Mouse (Mus musculus): ENCODE results near the gene Cyp2d22.
"Not testable (repeated sequence)": the region's sequence is repeated elsewhere in the genome, so short reads cannot be mapped to it uniquely, and the experiment has no call there.

The Cyp2d22 gene

DNA sequence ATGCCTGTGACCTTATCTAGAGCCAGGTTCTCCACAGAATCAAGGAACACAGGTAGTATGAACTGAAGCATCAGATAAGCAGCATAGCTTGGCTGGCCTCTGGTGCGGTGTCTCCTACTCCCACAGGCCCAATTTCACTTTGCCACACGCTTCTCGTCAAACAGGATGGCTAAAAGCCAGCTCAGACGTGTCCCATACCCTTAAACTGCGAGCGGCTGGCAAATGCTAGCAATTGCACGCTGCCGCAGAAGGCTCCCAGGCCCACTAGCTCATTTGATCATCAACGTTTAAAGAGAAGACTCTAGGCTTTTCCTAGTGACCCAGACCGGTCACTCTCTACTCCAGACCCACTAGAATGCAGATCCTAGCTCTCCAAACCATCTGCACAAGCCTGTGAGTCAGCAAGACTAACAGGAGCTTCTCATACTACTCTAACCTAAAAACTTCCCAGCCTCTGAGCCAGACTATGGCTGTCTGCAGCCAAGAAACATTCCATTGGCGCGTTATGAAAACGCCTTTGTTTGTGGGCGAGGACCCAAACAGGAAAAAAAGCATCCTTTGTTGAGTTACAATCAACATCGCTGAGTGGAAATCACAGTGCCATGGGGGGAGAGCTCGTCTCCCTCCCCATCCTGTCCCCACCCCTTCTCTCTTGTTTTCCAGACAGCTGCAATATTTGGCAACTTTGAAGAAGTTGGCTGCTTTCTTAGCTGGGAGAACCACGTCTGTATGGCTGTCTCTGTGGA lies 3.5 kb downstream of the Cyp2d22 start:
- no peak for DNase-seq (ENCODE audit: low spot score)

DNA sequence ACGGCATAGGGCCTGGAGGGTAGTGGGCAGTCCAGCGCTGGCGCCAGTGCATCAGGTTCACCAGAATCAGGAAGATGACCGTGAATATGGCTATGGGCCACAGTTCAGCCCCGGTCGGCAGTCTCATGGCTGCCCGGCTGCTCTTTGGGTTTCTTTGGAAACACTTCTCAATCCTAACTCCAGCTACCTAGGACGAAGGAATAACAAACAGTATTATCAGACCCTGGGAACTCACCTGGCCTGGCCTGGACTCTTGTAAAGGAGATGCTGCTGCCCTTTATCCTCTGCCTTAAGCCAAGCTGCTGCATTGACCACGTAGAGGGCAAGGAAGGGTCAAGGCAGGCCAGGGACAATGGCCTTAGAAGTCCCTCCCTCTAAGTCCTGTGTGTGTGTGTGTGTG lies 4.2 kb downstream of the Cyp2d22 start:
- no peak for DNase-seq (ENCODE audit: low spot score)

DNA sequence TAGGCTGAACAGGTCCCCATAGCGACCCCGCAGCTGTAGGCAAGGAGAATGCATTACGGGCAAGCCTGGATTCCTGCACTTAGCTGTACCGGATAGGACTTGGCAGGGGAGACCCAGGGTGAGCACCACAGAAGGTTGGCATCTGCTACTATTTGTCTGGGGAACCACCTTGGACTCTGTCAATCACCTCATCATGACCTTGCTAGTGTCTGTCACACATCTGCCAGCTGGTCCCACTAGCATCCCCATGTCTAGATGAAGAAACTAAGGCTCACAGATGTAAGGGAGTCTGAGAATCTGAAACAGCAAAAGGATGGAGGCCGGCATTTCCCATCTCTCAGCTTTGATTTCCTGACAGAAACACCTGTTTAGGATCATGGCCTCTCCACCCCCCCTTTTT lies 5.6 kb downstream of the Cyp2d22 start:
- DNase-seq (ENCODE audit: low spot score), result no peak

DNA sequence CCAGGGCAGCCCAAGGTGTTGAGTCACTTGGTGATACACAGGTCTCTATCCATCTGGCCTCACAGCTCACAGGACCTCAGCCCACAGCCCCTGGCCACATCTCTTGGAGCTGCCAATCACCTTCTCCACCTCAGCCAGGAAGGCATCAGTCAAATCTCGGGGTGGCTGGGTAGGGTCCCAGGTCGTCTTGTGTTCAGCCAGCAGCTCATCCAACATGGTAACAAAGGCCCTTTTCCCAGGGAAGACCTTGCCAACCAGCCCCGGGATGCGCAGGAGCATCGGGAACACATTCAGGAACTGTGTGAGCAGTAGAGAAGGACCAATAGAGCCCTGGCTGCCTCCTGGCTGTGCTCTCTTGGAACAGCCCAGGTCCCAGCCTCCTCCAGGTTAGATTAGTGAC lies 7.1 kb downstream of the Cyp2d22 start:
- DNase-seq (ENCODE audit: low spot score), result no peak

DNA sequence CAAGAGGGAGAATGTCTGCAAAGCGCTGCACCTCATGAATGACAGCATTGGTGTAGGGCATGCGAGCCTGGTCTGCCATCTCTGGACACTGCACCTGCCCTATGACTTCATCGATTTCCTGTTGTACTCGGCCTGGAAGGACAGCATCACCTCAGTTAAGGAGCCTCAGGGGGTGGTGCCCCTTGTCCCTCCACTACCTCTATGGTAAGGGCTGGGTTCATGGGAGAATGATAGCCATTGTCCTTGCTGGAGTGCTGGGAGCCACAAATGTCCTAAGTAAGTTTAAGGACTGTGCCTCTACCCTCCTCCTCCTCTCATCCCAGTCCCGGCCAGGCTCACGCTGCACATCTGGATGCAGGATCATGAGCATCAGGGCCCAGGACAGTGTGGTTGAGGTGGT lies 7.6 kb downstream of the Cyp2d22 start:
- DNase-seq (ENCODE audit: low spot score), result no peak

DNA sequence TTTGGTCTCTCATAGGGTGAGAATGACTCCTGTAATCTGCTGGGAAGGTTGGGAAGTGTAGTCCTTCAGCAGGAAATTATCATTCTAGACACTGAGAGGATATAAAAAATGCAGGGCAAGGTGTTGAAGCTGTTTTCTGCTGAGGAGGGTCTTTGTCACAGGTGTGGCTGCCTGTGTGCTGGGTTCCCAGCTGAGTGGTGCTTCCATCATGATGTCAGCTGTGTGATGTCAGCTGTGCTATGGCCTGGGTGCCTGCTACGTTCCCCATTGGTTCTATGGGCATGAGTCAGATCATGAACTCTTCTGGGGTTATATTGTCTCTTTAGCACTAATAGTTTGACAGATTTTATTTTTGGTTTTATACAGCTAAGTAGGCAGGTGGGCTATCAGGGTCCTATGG lies 11.2 kb downstream of the Cyp2d22 start:
- DNase-seq (ENCODE audit: low spot score), result no peak

DNA sequence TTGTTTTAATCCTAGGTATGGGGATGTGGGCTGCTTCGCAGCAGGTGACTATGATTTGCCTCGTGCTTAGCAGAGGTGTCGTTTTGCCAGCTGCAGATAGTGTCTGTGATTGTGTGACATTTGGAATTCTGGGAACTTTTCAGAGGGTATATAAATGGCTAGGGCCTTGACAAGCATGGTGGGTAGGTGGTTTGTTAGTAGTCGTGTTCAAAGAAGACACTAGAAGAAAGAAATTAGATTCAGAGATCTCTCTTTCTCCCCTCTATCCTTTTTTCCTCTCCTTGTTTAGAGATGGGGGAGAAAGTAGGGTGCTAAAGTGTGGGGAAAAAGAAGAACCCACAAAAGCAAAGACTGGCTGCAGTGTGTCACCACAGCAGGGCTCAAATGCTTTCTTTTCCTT lies 11.9 kb downstream of the Cyp2d22 start:
- DNase-seq (ENCODE audit: low spot score), result no peak

DNA sequence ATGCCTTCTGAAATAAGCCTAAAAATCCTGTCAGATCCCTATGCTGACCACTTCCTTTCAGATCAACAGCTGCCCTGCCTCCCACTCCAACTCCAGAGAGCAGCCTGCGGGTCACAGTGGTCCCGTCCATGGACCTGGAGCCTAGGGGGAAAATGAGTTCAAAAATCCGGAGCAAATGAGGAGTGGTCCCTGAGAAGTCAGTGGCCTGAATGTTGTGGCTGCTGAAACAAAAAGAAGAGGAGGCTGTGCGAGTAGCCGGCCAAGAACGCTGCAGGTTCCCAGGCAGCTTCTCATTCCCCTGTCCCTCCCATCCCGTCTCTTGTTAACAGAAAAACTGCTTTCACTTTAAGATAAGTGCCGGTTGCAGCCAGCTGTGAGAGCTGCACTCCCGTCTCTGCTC lies 15.5 kb downstream of the Cyp2d22 start:
- not testable (repeated sequence) for DNase-seq (ENCODE audit: low spot score)

DNA sequence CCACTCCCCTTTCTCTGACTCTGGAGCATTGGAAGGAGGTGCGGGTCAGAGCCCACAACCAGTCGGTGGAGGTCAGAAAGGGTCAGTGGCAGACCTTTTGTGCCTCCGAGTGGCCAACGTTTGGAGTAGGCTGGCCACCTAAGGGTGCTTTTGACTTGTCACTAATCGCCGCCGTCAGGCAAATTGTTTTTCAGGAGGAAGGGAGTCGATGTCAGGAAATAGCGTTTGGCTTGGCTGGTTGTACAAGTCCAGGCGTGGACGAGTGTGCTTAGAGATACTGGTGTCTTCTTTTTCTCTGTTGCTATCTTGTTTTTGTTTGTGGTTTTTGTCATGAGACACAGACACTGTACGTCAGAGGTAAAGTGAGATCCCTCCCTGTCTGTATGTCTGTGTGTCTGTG lies 16.3 kb downstream of the Cyp2d22 start:
- DNase-seq (ENCODE audit: low spot score), result not testable (repeated sequence)

DNA sequence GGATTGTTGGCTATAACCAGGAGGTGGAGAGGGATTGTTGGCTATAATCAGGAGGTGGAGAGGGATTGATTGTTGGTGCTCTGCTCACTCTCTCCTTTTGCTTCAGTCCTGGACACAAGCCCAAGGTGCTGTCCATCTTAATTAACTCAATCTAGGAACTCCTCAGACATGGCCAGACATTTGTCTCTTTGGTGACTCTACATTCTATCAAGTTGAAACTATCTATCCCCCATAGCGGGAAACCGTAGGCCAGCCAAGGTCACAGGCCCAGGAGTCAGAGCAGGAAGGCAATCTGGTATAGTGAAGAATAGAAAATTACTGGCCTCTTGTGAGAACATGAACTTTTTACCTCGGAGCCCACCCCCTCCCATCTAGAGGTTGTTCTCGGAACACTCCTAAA lies 17.8 kb downstream of the Cyp2d22 start:
- DNase-seq (ENCODE audit: low spot score), result no peak

DNA sequence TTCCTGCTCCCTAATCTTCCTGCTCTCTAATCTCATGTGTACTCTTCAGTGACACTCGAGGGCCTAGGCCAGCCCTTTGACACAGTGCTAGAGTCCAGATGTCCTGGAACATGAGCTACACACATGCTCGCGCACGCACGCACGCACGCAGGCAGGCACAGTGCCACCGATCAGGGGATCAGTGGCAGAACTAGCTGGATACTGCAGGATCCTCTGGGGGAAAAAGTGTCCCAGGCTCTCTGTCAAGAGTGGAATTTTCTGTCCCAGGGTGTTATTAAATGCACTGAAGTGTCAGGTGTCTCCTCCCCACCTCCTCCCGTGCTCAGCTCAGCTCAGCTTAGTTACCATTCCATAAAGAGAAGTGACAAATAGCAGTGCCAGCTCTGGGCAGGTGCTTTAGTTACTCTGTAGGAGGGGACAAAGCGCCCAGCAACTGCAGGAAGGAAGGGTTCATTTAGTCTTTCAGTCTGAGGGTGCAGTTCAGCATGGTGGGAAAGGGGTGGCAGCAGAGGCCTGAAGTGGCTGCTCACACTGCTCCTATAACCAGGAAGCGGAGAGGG lies 18.5 kb downstream of the Cyp2d22 start:
- no peak for DNase-seq (ENCODE audit: low spot score)

DNA sequence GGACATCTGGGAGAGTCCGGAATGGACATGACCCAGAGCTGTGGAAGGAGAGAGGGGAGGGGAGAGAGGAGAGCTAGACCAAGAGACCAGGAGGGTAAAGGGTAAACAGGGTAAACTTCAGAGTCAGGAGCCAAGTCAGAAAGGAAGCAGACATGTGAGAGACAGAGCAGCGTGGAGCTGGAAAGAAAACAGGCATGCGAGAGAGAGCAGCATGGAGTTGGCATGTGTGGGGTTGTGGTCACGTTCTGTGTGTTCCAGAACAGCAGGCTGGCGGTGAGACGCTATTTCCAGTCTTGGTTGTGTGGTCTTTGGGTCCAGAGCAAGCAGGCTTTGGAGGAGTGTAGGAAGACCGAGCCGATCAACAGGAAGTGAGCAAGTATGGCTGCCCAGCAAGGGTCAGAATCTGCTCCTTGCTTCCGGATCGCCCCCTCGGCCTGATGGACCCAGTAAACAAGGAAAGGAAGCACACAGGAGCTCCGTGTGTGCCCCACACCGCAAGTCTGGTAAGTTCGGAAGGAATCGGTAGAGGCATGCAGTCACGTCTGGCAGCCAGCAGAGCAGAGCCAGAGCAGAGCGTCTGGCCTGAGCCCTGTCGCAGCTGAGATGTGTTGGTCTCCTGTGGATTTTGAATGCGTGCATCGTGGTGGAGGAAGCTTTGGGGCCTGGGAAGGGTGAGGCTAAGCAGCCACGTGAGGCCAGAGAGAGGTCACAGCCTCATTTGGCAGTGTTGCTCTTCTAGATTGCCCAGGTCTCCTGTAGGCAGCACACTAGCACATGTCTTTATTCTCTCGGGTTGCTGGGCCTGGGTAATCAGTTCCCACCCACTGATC lies 21.4 kb downstream of the Cyp2d22 start:
- no peak for DNase-seq (ENCODE audit: low spot score)

DNA sequence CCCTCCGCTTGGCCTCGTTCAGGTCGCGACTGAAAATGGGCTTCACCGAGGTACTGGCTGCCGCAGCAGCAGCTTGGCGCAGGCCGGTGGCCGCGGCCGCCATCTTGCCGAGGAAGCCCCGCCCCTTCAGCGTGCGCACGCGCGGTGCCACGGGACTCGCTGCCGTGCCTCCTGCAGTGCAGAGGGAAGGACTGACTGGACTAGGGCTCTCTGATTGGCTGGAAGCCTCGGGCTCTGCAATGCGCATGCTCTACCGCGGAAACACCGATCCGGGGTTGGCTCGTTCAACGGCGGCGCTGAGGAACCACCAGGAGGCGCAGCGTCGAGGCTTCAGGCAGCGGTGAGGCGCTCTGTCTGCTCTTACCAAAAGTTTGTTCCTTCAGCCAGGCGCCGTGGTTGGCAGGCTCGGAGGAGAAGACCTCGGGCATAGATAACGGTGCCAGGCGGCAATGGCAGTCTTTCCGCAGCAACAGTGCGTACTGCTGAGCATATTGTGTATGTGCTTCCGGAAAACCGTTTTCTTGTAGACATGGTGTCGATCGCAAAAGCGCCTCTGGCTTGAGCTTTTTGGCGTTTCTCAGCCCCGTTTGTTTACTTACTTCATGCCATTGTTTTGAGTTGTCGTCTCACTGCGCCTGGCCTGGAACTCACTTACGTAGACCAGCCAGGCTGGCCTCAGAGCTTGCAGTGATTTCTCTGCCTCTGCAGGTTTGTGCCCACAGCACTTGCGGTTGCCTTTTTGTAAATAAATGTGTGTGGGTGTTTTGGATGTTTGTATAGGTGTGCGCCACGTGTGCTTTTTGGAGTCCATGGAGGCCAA lies 25.7 kb downstream of the Cyp2d22 start, which contains the start of gene Ndufa6:
Gene Ndufa6 (minus strand): TSS at position 197 of the 820 bp plus-strand sequence.
- peak; percentile 98 for DNase-seq (ENCODE audit: low spot score)

DNA sequence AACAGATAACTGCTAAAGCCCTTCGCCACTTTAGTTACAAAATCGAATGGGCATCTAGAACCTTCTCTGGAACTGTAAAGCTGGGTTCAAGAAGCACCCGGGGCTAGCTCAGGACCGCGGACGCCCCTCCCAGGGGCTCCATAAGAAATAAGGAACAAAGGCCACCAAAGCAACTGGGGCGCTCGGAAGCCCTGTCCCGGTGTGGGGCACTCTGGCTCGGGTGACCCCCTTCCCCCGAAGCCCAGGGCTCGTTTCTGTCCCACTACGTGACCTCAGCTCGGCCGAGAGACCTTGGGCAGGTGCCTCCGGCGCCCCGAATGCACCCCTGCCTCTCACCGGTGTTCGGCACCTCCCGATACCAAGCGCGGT lies 26.3 kb downstream of the Cyp2d22 start:
- DNase-seq (ENCODE audit: low spot score), result peak; percentile 28

DNA sequence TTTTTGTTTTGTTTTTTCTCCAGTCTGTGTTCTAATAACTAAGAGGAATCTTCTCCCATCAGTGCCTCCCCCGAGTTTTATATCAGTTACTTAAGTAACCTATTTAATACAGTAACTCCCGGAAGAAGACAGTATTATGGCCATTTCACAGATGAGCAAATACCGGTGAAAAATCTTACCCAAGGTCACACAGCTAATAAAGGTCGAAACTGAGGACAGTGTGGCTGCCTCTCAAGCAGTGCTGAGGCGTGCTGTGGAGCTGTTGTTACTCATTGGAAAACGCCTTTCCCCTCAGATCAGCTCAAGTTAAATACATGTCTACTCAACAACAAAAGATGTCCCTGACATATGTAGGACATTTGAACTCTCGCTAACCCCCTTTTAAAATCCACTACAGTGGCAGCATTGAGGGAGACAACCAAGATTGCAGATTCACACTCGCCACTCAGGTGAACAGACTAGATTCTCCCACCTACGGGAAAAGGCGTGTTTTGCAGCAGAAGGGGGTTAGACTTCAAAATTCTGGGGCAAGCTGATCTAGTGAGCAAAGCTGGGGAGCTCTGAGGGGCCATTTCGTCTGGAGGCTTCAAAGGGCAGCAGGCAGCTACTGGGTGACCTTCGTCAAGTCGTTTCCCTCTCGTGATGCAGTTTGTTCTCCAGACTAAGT lies 26.8 kb downstream of the Cyp2d22 start:
- no peak for DNase-seq (ENCODE audit: low spot score)

DNA sequence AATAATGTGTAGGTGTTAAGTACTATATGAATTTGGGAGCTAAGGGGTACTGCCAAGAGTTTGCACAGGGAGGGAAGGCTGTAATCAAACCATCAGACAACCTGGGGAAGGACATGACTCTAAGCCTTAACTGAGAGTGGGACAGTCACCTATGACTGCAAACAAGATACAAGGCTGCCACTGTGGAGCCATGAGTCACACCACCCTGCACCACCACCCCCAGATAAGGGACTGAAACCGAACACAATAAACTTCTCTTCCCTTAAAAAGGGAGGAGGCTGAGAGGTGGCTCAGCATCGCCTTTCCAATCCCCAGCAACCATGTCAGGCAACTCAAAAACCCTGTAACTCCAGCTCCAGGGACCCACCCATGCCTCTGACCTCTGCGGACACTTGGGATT lies 28.6 kb downstream of the Cyp2d22 start:
- DNase-seq (ENCODE audit: low spot score), result no peak

DNA sequence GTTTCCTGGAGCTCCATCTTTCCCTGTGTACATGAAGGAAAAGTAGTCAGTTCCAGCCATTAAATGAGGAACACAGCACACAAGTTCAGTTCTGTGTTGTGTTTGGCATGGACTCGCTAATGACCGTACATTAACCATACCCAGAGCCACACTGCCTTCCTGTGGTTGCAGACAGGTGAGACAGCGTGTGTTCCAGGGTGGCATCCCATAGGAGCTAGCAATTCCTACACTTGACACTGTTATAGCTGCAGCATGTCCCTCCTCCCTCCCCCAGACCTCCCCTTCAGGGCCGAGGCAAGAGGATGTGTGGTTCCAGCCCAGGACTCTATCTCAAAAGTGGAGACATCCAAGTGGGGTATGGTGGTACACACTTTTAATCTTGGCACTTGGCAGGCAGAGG lies 29.7 kb downstream of the Cyp2d22 start:
- DNase-seq (ENCODE audit: low spot score), result no peak

DNA sequence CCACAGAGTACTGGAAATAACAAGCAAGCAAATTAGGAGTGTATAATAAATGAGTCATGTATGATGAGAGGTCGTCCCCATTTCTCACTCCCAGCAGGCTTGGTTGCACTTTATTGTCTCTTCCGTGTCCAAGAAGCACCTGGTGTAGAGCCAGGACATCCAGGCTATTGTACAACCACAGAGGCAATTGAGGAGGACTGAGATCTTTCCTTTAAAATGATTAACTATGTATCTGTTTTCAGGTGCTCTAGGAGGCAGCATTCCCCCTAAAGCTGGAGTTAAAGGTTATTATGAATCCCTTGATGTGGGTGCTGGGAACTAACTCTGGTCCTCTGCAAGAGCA lies 31.1 kb downstream of the Cyp2d22 start:
- no peak for DNase-seq (ENCODE audit: low spot score)

DNA sequence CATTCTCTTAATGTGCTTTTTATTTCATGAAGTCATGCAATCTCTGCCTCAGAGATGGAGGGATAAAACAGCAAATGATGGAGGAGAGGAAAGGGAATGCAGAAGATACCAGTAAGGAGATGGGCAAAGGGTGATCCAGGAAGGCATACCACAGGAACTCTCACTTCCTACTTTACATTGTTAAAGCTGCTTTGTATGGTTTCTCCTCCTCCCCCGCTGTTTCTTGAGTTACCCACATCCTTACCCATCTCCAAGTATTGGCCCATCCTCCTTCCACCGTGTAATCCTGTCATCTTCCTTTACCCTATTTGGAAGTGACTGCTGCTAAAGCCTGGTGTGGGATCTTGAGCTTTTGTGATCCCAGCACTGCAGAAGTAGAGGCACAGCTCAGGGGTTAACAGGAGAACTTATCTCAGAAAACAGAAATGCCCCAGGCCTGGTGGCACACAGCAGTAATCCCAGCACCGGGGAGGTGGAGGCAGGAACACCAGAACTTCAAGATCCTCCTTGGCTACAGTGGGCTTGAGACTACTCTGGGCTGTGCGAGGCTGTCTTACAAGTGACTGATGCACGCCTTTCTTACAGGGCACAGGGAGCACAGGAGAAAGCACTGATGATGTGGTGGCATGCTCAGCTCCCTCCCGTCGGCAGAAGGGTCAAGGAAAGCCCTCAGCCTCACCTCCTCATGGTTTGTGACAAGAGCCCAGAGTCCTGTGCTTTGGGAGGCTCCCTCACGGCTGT lies 31.6 kb downstream of the Cyp2d22 start:
- no peak for DNase-seq (ENCODE audit: low spot score)

DNA sequence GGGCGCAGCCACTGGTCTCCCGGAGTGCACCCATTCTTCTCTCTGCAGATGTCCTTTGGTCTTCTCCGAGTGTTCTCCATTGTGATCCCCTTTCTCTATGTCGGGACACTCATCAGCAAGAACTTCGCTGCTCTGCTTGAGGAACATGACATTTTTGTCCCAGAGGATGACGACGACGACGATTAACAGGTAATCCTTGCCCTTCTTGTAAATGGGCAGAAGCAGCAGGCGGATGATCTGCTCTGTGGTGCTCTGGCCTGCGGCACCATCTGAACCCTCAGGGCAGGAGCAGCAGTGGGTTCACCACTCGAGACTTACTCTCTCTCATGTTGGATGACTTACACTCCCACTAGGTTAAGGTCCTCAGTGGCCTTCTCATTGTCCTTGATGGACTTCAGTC lies 32.2 kb downstream of the Cyp2d22 start:
- DNase-seq (ENCODE audit: low spot score), result no peak

DNA sequence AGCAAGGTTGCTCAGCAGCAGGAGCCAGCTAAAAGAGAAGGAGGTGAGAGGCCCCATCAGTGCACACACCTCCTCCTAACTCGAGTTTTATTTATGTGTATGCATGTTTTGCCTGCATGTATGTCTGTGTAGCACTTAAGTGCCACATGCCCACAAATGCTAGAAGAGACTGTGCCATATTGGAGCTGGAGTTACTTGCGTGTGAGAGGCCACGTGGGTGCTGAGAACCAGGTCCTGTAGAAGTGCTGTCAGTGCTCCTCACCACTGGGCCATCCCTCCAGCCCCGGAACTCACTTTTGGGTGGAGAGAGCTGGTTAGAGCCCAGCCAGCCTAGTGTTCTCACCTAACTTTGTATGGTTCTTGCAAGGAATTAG lies 32.8 kb downstream of the Cyp2d22 start:
- DNase-seq (ENCODE audit: low spot score), result no peak
